Mouse (Mus musculus) Muller cell, postnatal 12 days (primary cell): ENCODE measurements around the gene Racgap1.

Source experiments
- DNase-seq: peaks from one replicate; pipeline ENCODE4 v3.0.0-alpha.2; 2015; ENCODE audit errors: inconsistent ontology term

The Racgap1 gene

DNA sequence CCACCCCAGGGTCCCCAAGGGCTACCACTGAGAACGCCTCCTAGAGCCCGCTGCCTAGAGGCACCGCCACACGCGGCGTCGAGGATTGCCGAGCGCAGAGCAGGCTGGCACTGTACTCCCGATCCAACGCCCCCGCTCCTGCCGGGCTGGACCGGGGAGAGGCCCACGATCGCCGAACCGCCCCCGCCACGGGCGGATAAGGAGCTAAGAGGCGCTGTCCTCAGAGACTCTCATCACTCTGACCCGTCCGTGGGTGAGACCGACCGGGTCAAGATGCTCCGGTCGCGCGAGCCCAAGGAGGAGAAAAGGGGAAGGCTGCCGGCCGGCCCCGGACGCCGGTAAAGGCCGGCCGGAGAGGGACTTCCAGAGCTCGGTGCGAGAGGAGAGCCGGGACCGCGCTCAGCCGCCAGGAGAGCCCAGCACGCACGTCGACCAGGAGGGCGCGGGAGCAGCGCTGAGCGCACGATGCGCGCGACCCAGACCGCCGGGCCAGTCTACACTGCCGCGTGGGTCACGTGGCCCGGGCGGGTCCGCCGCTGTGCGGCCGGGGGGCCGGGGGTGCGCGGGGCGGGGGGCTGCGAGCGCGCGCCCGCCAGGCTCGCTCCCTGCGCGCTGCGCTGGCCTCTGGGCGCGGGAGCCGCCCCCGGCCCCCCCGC lies 60.9 kb downstream of the Racgap1 start, which contains the start of gene Aqp5:
Aqp5 (plus strand) TSS at position 354 of the 656 bp plus-strand sequence.
- peak; percentile 35 for DNase-seq

DNA sequence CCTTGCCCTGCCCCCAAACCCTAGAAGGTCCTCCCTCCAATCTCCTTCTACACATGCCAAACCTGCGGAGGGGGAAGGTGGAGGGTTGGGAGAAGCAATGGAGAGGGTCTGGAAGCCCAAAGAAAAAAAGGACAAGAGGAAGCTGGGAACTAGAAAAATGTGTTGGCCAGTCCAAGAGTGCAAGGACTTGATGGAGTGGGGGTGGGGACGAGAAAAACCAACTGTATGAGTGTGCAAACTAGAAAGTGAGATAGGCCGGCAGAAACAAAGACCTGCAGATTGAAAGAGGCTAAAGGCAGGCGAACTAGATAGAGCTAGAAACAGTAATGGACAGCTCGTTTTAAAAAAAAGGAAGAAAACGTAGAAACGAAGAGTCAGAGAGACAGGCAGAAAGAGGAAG lies 61.8 kb downstream of the Racgap1 start:
- DNase-seq, result no peak

DNA sequence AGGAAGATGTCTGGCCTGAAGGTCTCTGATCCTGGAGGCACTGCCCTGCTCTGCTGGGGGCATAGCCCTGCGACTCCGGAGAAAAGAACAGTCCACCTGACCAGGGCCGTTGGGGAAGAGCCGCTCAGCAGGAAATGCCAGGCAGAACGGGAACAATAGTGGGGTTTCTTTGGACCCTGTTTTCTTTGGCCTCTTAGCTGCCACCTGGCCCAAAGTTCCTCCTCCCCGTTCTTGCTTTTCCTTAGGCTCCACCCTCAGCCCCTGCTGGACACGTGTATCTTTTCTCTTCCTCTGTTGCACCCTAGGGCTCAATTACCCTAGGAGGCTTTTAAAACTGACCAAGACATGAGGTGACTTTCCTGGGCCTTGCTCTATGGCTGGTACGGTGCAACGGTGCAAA lies 62.2 kb downstream of the Racgap1 start:
- DNase-seq, result no peak

DNA sequence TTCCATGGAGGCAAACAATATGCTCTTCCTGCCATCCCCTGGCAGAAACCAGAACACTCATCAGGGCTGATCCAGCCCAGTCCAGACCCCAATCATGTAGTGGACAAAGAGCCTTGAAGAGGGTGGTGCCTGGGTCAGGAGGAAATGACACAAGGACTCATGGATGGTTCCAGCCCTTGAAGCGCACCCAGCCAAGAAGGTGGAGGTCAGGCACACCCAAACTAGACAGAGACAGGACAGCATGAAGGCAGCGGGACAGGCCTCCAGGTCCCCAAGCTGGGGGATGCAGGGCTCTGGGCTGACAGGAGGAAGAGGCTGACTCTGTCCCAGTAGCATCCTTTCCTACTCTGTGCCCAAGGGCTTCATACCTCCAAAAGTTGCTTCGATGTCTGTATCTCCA lies 64.9 kb downstream of the Racgap1 start:
- no peak for DNase-seq

DNA sequence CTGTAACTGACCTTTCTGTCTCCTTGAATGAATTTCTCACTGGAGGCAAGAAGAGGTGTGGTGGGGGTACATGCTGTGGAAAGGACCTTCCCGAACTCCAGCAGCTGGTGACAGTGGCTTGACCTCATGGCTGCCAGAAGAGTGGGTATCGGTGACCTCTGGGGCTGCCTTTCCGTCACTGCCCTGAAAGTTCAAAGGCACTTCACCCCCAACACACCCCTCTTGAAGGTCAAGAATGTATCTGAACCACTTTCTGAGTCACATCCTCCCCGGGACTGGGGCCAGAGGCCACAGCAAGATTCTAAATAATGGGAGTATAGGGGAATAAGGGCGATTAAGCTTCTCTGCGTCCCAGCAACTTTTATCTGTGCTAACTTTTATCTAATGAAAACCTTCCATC lies 65.7 kb downstream of the Racgap1 start:
- peak; percentile 44 for DNase-seq

DNA sequence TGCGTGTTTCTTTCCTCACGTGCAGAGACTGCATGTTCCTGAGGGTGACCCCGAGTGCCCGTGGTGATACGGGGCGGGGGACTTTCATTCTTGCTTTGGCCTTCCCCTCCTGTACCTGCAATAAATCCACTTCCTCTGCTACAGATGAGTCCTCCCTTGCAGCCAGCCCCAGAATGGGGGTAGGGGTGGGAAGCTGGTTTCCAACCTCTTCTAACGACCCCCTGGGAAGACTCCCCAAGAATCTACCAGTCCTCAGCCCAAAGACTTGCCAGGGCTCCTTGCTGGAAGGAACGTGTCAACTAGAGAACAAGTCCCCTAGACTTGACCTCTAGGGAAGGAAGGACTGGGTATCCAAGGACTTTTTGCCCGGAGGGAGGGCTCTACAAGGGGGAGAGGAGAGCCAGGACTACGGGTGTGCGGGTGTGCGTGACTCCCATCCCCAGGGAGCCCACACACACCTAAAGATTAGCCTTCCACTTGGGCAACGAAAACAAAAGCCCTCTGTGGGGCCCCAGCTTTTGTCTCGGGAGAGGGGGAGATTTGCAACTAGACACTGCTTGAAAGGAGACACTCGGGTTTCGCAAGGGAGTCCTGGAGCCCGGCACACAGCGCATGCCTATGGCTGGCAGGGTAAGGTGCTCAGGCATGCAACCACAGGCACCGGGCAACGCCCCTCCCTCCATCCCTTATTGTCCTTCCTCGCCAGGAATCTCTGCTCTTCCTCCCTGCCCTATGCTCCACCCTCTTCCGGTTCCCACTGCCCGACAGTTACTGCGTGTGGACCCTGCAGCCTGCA lies 66.9 kb downstream of the Racgap1 start:
- peak; percentile 64 for DNase-seq

DNA sequence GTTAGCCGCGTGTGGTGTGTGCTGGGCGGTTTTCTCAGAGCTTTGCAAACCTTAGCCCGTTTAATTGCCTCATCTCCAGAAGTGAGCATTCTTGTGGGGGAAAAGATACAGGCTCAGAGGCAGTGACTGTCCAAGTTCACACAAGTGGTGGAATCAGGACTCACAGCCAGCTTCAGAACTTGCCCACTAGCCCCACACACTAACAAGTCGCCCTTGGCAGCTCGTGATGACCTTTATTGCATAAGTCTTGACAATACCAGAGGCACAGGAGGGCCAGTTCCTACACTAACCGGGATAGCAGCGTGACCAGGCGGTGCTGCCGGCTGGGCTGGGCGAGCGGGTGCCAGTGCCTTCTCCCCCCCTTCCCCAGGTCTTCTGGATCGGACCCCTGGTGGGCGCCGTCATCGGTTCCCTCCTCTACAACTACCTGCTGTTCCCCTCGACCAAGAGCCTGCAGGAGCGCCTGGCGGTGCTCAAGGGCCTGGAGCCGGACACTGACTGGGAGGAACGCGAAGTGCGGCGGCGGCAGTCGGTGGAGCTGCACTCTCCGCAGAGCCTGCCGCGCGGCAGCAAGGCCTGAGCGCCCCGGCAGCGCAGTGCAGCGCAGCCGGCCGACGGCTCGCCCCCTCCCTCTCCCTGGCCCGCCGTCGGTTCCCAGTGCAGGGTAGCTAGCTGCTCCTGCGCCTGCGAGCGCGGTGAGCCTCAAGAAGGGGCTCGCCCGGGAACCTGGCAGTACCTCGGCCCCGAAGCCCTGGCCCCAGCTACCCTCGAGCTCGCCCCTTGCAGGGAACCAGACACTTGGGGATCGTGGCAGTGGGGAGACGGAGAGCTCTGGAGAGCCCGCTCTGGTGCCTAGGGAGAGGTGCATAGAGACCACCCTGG lies 67.8 kb downstream of the Racgap1 start:
- DNase-seq, result peak; percentile 73

DNA sequence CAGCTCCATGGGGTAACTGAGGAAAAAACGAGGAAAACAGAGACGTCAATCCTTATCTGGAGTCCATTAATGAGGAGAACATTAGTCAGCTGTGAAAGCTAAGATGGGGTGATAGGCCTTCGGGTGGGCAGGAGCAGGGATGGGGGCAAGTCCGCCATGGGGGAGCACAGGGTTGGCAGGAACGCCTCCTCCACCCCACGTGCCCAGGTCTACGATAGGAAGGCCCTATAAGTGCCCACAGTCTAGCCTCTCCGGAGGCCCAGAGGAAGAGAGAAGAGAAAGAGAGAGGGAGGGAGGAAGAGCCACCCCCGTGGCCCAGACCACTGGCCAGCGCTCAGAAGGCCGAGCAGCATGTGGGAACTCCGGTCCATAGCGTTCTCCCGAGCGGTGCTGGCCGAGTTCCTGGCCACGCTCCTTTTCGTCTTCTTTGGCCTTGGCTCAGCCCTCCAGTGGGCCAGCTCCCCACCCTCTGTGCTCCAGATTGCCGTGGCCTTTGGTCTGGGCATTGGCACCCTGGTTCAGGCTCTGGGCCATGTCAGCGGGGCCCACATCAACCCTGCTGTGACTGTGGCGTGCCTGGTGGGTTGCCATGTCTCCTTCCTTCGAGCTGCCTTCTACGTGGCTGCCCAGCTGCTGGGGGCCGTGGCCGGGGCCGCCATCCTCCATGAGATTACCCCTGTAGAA lies 72.5 kb downstream of the Racgap1 start, which contains the start of gene Aqp2:
Aqp2 (plus strand) TSS at position 254 of the 684 bp plus-strand sequence.
- no peak for DNase-seq
